16 mouse cellular contexts compared by ENCODE assay signal in the genomic region with DNA sequence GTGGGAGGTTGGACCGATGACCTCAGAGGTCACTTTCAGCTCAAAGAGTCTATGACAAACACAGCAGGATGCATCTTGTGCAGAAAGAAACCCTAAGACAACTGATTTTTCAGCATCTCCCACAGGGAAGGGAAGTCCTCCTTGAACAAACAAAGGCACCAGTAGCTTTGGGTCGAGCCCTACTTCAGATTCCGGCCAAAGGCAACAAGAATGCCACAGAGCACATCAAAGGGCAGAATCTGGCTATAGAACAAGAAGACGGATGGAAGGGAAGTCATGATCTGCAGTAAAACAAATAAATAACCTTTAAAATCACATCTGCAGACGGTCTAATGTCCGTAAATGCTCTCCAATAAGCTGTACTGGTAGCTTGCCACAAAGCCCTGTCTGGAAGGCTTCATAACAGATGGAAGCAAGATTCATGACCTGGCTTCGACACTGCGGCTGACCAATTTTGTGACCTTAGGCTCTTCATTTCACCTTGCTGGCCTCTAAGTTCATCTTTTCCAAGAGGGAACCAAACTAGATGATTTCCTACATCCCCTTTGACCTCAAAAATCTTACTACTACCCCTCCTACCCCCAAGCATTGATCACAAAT.
DNase-seq lines count a peak whose midpoint lies in the region; ATAC-seq and TF ChIP-seq lines count a peak whose summit lies in the region.
"Had no signal": no experiment of that assay in that cellular context is flagged by ENCODE, and none has a peak within 500 bp of the region (broad histone marks: within the 10 kb centered on the region; RNA-seq: fewer than 3 reads in every experiment).

No protein-coding gene starts in this region.

- no peak overlapping the region for H3K4me2 ChIP-seq in heart, embryonic 15.5 days
- no peak overlapping the region for H3K4me2 ChIP-seq in neural tube, embryonic 15.5 days
- no peak overlapping the region for H3K4me2 ChIP-seq in liver, embryonic 11.5 days
- no peak overlapping the region for H3K4me2 ChIP-seq in intestine, postnatal 0 days (replicated peaks; ENCODE audit: low read depth)
- H3K4me2 ChIP-seq: embryonic facial prominence, embryonic 13.5 days; heart, embryonic 12.5 days; limb, embryonic 15.5 days; lung, embryonic 15.5 days had no signal

- H3K27me3 ChIP-seq in heart, embryonic 15.5 days = no peaks in the 10 kb centered on the region
- no peaks in the 10 kb centered on the region for H3K27me3 ChIP-seq in neural tube, embryonic 15.5 days (replicated peaks)
- no peaks in the 10 kb centered on the region for H3K27me3 ChIP-seq in liver, embryonic 11.5 days (replicated peaks; ENCODE audit: control insufficient read depth, insufficient read depth, low read length)
- H3K27me3 ChIP-seq in intestine, postnatal 0 days (replicated peaks; ENCODE audit: control insufficient read depth, insufficient read depth, low read length) = no peaks in the 10 kb centered on the region
- H3K27me3 ChIP-seq: embryonic facial prominence, embryonic 13.5 days; heart, embryonic 12.5 days; limb, embryonic 15.5 days; lung, embryonic 15.5 days had no signal

- WGBS in heart, embryonic 15.5 days = 73% methylated on average over 8 of the region's 8 CpGs
- 35% methylated on average over 8 of the region's 8 CpGs for WGBS in neural tube, embryonic 15.5 days
- WGBS in liver, embryonic 11.5 days = 66% methylated on average over 8 of the region's 8 CpGs
- 75% methylated on average over 8 of the region's 8 CpGs for WGBS in intestine, postnatal 0 days

- peak; percentile 8 to 56 for DNase-seq in adrenal gland, adult (ENCODE audit: inconsistent age in 2 of 2, low spot score in 1 of 2)
- no peak for DNase-seq in adrenal gland, adult 8-10 months
- DNase-seq in heart, postnatal 4 days = no peak
- DNase-seq in neural tube, embryonic 10.5 days (ENCODE audit: extremely low spot score, low spot score) = peak; percentile 36
- DNase-seq in liver, embryonic 11.5 days (ENCODE audit: low spot score) = no peak
- DNase-seq: cerebellum, postnatal 14 days; thymus, postnatal 25 days had no signal

- no peak for TF ChIP-seq CTCF in intestine, postnatal 0 days (IDR thresholded peaks at IDR 0.05; ENCODE audit: low read depth)

- H3K9me3 ChIP-seq in heart, embryonic 15.5 days (replicated peaks) = no peaks in the 10 kb centered on the region
- no peaks in the 10 kb centered on the region for H3K9me3 ChIP-seq in neural tube, embryonic 15.5 days (replicated peaks)
- no peaks in the 10 kb centered on the region for H3K9me3 ChIP-seq in liver, embryonic 11.5 days (ENCODE audit: control insufficient read depth, low read length)
- no peaks in the 10 kb centered on the region for H3K9me3 ChIP-seq in intestine, postnatal 0 days (ENCODE audit: control insufficient read depth)
- H3K9me3 ChIP-seq: embryonic facial prominence, embryonic 13.5 days; forebrain, embryonic 10.5 days; heart, embryonic 12.5 days; limb, embryonic 15.5 days; lung, embryonic 15.5 days had no signal

- peaks cover 10% of the 10 kb centered on the region for H3K4me1 ChIP-seq in heart, embryonic 15.5 days (replicated peaks)
- no peaks in the 10 kb centered on the region for H3K4me1 ChIP-seq in neural tube, embryonic 15.5 days
- no peaks in the 10 kb centered on the region for H3K4me1 ChIP-seq in liver, embryonic 11.5 days (replicated peaks; ENCODE audit: control insufficient read depth, insufficient read depth, low read length)
- no peaks in the 10 kb centered on the region for H3K4me1 ChIP-seq in intestine, postnatal 0 days (replicated peaks; ENCODE audit: control insufficient read depth, insufficient read depth, low read length)
- H3K4me1 ChIP-seq: embryonic facial prominence, embryonic 13.5 days; limb, embryonic 15.5 days had no signal

- H3K4me3 ChIP-seq in heart, embryonic 15.5 days = no peak overlapping the region
- H3K4me3 ChIP-seq in neural tube, embryonic 15.5 days (replicated peaks) = no peak overlapping the region
- H3K4me3 ChIP-seq in liver, embryonic 11.5 days (ENCODE audit: low read depth, low read length) = no peak overlapping the region
- H3K4me3 ChIP-seq in intestine, postnatal 0 days (ENCODE audit: low read depth, low read length) = no peak overlapping the region
- H3K4me3 ChIP-seq: embryonic facial prominence, embryonic 13.5 days; forebrain, embryonic 10.5 days; heart, embryonic 12.5 days; limb, embryonic 15.5 days; lung, embryonic 15.5 days had no signal

- H3K27ac ChIP-seq in heart, embryonic 15.5 days = 0 out of 2 replicates have a peak overlapping the region, but pooled peaks have one; percentile 42
- no peak overlapping the region for H3K27ac ChIP-seq in neural tube, embryonic 15.5 days (replicated peaks)
- no peak overlapping the region for H3K27ac ChIP-seq in liver, embryonic 11.5 days (ENCODE audit: low read depth, low read length)
- H3K27ac ChIP-seq in intestine, postnatal 0 days (ENCODE audit: low read depth, low read length) = no peak overlapping the region
- H3K27ac ChIP-seq: embryonic facial prominence, embryonic 13.5 days; forebrain, embryonic 10.5 days; hindbrain, postnatal 0 days; limb, embryonic 15.5 days; lung, embryonic 15.5 days had no signal

- no peak overlapping the region for H3K9ac ChIP-seq in heart, embryonic 15.5 days
- no peak overlapping the region for H3K9ac ChIP-seq in neural tube, embryonic 15.5 days (replicated peaks)
- H3K9ac ChIP-seq in liver, embryonic 11.5 days (ENCODE audit: low read depth, low read length) = no peak overlapping the region
- no peak overlapping the region for H3K9ac ChIP-seq in intestine, postnatal 0 days (ENCODE audit: low read depth, low read length)
- H3K9ac ChIP-seq: embryonic facial prominence, embryonic 13.5 days; heart, embryonic 12.5 days; limb, embryonic 15.5 days; lung, embryonic 15.5 days had no signal

- no peak for ATAC-seq in heart, embryonic 15.5 days (replicated peaks; ENCODE audit: insufficient number of reproducible peaks, insufficient read depth, low FRiP score, low read depth)
- no peak for ATAC-seq in neural tube, embryonic 15.5 days (ENCODE audit: low FRiP score)
- no peak for ATAC-seq in liver, embryonic 11.5 days (replicated peaks; ENCODE audit: low FRiP score)
- no peak for ATAC-seq in intestine, postnatal 0 days
- ATAC-seq: hindbrain, postnatal 0 days had no signal

- no peaks in the 10 kb centered on the region for H3K36me3 ChIP-seq in heart, embryonic 15.5 days
- H3K36me3 ChIP-seq in neural tube, embryonic 15.5 days = no peaks in the 10 kb centered on the region
- no peaks in the 10 kb centered on the region for H3K36me3 ChIP-seq in liver, embryonic 11.5 days (ENCODE audit: control insufficient read depth, insufficient read depth, low read length)
- no peaks in the 10 kb centered on the region for H3K36me3 ChIP-seq in intestine, postnatal 0 days (ENCODE audit: control insufficient read depth, insufficient read depth)
- H3K36me3 ChIP-seq: embryonic facial prominence, embryonic 13.5 days; forebrain, embryonic 10.5 days; heart, embryonic 12.5 days; limb, embryonic 15.5 days; lung, embryonic 15.5 days had no signal

Comparison
In these comparisons a context has a peak if more than half of its experiments do, and no peak if none do; other contexts are left out.
1. DNase-seq: peak in adrenal gland, adult (2 of 2) and neural tube, embryonic 10.5 days (single experiment); none in adrenal gland, adult 8-10 months (single experiment), heart, postnatal 4 days (single experiment) and liver, embryonic 11.5 days (single experiment).